Mouse (Mus musculus): ENCODE data around the gene 4931406P16Rik. TPM values are rescaled to one million over a fixed set of nuclear protein-coding genes. Genes with fewer than 3 reads are reported as not detected.

Gene 4931406P16Rik
- total RNA-seq, 2 experiments from 2014 or later: 31.6 to 38.9 TPM

GRCm38 (mm10) chr7:34246870-34247499 lies 66.4 kb downstream of the 4931406P16Rik start:
- no peak for DNase-seq

GRCm38 (mm10) chr7:34242176-34242575 lies 71.2 kb downstream of the 4931406P16Rik start:
- no peak for DNase-seq

DNA sequence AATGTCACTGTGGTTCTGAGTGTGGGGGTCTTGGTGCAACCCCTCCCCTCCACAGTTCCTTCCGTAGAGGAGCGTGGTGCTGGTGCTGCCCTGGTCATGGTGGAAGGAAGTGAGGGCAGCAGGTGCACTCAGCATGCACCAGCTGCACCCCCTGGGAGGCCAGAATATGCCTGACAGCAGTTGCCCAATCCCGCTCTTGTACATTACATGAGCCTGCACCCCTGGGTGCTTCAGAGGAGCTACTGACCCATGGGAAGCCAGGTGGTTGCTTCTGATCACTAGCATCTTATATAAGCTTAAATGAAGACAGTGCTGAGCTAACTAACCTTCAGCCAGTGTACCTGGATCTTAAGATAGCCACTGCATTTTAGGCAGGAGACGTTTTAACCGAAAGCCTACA lies 75.3 kb downstream of the 4931406P16Rik start:
- DNase-seq: no peak

DNA sequence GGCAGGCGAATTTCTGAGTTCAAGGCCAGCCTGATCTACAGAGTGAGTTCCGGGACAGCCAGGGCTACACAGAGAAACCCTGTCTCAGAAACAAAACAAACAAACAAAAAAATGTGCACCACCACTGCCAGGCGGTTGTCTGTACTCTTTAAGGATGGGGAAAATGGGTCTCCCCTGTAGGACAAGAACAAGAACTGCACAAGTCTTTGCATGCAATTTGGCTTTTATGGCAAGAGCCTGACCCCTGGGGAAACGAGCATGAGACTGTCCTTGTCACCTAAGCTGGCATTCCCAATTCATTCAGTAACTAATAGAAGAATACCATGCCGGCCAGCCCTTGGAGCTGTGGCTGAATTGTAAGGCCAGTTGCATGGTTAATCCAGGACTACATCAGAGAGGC lies 77.7 kb downstream of the 4931406P16Rik start:
- no peak for DNase-seq

GRCm38 (mm10) chr7:34234610-34235561 lies 78.5 kb downstream of the 4931406P16Rik start:
- no peak for DNase-seq

DNA sequence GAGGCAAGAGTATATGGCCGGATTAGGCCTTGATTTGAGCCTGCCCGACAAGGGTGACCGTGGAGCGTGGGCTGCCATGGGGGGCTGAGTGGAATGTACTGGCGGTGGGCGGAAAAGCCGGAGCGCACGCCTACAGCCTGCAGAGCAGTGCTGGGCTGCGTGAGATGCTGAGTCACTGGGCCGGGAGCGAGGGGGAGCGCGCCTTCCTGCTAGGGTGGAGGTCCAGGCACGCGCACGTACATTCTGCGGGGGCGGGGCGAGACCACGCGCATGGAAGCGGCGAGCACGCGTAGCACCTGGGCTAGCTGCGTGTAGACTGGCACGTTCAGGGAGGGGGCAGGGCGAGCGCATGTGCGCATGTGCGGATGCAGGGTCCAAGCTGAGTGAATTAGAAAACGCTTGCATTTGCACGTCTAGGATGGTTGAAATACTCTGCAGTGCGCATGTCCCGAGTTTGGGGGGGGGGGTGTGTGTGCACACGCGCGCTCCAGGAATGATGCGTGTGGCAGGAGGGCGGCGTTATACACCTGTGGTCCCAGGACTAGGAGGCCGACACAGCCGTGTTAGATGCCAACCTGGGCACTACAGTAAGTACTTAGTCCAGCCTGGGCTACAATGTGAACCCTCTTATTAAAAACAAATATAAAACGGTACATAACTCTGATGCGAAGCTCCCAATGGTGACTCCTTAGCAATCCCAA lies 79.3 kb downstream of the 4931406P16Rik start:
- DNase-seq: peak; percentile 98

GRCm38 (mm10) chr7:34232785-34233725 lies 80.3 kb downstream of the 4931406P16Rik start:
- no peak for DNase-seq

DNA sequence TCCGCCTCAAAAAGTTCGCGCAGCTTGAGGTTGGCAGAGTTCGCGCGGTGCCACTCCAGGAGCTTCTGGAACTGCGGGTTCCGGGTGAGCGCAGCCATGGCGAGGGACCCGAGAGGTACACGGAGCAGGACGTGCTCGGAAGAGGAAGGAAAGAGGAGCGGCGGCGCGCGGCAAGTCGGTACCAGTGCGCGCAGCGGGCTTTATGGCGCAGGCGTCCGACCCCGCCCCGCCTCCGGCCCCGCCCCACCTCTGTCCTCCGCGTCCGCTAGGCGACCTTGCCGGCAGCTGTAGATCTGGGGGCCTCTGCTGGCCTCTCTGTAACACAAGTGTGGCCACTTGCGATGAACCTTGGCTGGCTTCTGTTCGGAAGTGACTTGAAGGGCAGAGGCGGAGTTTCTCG lies 83.2 kb downstream of the 4931406P16Rik start, which contains the start of gene Gpi1:
Gene Gpi1, minus strand, starts transcription at position 221 of the 400 bp plus-strand sequence.
- DNase-seq: peak; percentile 85

- peak; percentile 53 for DNase-seq
These were observed 83.7 kb downstream of the 4931406P16Rik start for GRCm38 (mm10) chr7:34229691-34230111.

GRCm38 (mm10) chr7:34229153-34229552 lies 84.2 kb downstream of the 4931406P16Rik start:
- no peak for DNase-seq

DNA sequence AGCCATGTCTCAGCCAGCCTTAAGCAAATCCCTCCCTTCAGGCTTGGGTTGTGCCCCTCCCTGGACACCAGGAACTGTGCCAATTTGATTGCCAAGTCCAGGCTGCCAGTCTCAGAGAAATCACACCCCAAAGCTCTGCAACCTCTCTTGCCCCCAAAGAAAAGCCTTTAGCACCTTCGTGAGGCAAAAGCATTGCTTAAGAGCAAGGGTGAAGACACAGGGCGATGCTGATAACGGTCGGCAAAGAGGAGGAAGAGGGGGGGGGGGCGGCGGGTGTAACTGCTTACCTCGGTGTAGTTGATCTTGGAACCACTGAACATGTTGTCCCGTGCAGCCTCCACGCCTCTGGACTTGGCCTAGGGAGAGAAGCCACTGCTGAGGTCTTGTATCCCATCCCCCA lies 84.7 kb downstream of the 4931406P16Rik start:
- DNase-seq: no peak

GRCm38 (mm10) chr7:34226846-34227245 lies 86.5 kb downstream of the 4931406P16Rik start:
- DNase-seq: no peak

DNA sequence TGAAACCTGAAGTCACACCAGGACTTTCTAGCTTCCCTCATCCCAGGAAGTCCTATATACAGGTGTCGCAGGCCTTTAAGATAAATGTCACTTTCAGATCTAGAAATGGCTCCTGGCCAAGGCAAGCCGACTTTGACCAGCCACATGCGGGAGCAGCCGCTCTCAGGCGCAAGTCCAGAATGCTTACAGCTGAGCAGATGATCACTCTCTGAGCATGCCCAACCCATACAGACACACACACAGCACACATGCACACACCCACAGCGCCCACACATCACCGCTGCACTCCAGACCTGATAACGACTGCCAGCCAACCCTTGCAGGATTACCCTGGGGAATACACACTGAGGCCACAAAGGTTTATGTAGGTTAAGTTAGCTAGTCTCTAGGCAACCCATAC lies 87.3 kb downstream of the 4931406P16Rik start:
- no peak for DNase-seq

DNA sequence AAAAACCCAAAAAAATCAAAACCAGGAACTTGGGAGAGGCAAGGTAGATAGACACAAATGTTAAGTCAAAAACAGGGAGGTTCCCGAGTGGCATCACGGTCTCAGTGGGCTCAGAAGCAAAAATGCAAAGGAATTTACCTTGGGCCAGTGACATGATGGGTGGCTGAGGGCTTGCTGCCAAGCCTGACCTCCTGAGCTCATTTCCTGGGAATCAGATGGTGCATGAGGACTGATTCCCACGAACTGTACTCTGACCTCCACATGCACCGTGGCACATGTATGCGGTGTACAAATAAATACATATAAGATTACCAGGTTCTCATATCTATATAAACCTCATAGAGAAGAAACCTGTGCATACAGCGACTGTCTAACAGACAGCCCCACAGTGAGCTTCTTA lies 89.0 kb downstream of the 4931406P16Rik start:
- no peak for DNase-seq

DNA sequence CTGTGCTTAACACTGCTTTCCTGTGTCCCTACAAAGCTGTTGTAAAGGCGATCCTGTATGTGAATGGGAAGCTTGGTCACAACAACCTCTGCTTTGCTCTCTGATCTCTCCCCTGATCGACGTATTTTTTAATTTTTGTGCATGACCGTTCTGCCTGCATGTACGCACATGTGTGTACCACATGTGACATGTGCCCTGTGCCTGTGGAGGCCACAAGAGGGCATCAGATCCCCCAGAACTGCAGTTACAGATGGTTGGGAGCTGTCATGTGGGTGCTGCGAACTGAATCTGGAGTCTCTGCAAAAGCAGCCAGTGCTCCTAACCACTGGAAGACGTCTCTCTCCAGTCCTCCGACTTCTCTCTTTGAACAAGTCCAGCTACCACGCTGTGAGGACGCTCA lies 91.0 kb downstream of the 4931406P16Rik start:
- no peak for DNase-seq

DNA sequence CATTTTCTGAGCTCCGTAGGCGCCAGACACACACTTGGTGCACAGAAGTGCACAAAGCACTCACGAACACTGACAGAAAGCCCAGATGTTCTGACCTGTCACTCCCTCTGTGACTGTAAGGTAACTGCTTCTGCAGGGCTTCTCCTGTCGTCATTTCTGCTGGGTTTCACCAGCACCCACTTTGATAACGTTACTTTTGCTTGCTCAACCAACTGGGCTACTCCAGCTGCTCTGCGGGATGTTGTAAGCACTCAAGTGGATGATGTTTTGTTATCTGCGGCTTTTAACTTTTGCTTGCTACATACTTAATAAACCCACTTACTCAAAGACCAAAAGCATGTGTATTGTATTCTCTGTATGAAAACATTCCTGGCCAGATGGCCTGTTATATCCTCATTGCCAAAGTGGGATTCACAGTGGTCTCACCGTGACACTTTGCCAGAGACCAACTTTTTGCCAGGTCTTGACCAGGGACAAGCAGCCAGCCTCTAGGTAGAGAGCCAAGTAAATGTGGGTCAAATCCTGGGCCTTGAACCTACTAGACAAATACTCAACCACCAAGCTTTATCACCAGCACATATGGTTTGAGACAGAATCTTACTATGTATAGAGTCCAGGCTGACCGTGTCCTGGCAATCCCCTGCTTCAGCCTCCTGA lies 91.6 kb downstream of the 4931406P16Rik start:
- DNase-seq: no peak

GRCm38 (mm10) chr7:34218496-34218895 lies 94.9 kb downstream of the 4931406P16Rik start:
- no peak for DNase-seq

DNA sequence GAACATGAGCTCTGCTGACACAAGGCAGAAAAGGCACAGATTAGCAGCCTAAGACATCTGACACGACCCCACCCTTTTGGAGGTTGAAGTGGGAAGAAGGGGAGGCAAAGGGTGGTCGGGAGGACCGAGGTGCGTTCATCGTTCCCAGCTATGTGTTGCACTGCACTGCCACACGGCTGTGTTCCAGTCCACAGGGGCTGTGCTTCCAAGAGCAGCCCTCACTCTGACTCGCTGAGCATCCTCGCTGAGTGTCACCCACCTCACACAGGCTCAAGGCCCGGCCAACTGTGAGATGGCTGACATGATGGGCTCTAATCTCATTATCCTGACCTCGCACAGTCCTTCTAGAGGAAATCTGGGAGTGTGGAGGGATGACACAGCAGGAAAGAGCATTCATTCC lies 96.9 kb downstream of the 4931406P16Rik start:
- DNase-seq: no peak

DNA sequence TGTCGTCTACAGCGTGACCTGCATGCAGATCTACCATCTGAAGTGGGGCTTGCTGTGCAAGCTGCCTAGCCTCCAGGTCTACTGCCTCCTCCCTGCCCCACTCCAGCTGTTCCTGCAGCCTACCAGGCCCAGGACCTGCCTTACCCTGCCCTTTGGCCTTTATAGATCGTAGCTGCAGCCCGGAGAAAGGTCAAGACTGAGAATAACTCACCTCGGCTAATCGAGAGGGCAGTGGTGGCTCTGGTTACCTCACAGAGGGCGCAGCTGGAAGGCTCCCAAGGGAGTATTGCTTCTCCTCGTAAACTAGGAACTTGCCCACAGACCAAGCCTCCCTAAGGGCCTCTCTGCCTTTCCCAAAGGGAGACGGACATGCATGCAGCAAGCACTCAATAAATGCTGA lies 97.9 kb downstream of the 4931406P16Rik start:
- peak; percentile 82 for DNase-seq

- no peak for DNase-seq
These were observed 98.7 kb downstream of the 4931406P16Rik start for GRCm38 (mm10) chr7:34214644-34215043.

DNA sequence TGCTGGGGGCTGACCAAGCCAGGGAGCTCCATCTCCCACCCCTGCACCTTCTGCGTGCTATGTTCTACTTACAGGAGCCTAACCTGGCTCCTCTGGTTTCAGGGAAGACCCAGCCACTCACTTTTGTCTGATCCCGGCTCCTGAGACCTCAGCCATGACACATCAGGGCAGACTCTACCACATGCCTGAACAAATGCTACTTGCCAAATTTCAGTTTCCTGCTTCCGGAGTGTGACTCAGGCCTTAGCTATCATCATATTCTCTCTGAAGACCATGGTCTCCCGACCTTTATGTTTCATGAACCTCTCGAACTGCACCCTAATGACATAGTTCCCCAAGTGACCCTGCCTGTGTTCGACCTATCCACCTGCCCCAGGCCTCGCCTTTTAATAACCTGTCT lies 100.1 kb downstream of the 4931406P16Rik start:
- no peak for DNase-seq
